Mouse (Mus musculus) left cerebral cortex, adult 8-10 months (tissue): Measurements from ENCODE around the gene Nrros. TPM values are rescaled to one million over a fixed set of nuclear protein-coding genes. Genes with fewer than 3 reads are reported as not detected.

Experiments
- DNase-seq, 2 experiments: peaks; one replicate each; pipeline ENCODE4 v3.0.0; 2022; ENCODE audit warnings: low spot score in 2 of 2
- total RNA-seq, 4 experiments: library from RNA; stranded (reverse); gene quantifications; 2 replicates each; pipeline ENCODE4 v1.2.4; 2022

The Nrros gene
- total RNA-seq, 4 experiments from 2014 or later, result 6.4 to 8.9 (median 8.6) TPM

DNA sequence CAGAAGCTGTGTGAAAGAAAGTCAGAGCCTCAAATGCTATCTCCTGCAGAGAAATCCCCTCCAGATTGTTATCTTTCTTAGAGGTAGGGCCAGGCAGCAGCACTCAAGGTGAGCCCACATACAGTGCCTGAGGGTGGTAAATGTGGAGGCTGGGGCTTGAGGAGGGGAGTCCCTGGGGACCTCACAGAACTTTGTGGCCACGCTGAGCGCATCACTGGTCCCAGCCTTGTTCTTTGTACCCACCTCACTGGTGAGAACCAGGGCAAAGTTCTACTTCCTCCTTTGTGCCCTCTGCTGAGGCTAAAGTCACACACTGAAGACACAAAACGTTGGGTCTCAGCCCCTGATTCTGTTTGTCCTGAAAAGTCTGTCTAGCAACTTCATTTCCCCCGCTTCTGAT, 2.0 kb downstream of the Nrros start:
- DNase-seq, result no peak

DNA sequence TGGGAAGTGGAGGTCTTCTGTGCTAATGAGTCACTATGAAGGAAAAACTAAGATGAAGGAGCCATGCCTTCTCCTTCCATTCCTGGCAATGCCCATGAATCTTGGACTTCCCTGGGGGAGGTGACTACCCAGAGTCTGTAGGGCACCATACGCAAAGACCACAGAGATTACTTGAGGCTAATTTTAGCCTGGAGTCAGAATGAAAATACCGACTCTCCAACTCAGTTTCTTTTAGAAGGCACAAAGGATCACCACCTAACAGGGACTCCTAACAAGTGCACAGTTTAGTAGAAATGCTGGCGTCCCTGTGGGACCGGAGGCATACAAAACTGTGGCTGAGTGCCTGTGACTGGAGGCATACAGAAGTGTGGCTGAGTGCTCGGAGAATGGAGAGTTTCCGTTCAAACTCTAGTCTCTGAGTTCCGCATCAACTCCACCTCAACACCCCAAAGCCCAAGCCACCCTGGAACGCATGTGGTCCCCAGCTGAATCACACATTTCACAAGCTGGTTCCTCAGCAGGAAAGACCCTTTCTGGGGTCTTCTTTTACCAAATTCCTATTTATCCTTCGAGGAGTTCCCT, 4.6 kb downstream of the Nrros start:
- DNase-seq, result no peak

DNA sequence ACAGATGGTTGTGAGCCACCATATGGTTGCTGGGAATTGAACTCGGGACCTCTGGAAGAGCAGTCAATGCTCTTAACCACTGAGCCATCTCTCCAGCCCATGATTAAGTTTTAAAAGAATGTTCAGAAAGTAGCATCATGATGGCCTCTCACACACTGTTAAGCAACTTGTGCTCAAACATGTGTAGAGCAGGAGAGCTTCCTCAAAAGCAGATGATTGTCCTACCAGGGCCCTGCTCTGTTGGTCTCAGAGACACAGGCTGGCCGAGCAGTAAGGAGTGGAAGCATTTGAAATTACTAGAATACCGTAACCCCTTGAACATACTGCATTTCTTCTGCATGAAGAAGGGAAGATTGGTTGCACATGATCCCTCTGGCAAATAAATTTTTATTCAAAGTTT, 6.4 kb downstream of the Nrros start:
- no peak for DNase-seq

DNA sequence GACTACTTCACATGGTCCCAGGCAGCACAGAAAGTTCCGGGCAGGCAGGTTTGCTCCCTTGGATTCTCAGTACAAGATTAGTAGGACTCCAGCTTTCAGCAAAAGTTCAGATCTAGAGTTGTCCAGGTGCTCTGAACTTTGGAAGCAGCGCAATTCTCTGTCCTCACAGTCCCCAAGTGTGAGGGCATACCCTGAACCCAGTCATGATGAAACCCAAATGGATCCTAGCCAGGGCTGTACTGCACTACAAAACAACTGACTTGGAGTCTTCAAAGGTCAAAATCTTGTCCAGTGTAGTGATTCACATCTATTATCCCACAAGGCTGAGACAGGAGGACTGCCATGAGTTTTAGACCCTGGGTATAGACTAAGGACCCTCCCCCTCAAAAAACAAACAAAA, 8.0 kb downstream of the Nrros start:
- no peak for DNase-seq

DNA sequence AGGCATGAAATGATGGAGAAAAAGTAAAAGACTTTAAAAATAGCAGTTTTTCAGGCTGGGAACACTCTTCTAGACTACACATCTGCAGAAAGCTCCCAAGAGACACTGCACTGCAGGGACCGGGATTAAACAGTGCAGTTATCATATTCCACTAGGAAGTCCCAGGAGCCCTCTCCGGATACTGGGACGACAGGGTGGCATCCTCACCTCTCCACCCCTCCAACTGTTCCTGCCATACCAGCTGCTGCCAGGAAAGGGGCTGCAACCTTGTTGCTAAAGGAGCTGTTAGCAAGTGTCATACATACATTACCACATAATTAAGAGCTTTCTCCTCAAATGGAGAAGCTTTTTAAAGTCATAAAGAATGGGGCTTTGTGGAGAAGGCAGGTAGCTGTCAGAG, 8.7 kb downstream of the Nrros start:
- no peak for DNase-seq

DNA sequence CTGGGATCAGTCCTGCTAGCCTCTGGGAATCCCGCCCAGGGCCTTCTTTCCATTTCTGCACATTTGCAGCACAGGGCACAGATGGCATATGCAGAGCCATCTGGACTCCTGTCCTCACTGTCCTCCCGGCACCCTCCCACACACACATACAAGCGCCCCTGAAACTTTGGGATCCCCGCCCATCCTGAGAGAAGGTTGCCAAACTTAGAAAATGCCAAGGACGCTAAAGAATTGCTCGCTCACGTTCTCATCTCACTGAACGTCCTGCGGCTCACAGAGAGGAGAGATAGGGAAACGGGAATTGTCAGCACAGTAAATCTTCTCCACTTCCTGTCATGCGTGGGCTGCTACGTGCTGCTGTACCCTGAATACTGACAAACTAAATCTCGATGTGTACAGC, 11.0 kb downstream of the Nrros start:
- peak; percentile 57 to 86 for DNase-seq

DNA sequence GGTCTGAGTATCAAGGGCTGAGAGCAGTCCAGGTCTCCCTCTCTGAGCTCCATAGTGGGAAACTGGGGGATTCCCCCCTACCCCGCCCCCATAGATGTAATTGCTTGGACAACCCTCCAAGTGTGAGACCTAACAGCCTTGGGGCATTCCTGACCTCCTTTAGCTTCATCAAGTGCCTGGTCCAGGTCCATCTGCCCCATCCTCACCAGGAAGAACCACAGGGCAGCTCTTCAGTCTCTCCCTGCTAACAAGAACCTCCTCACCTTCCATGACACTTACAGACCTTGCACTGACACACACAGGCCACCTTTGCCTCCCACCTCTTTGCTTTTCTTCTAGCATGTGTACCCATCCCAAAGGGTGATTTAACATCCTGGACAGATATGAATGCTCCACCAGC, 11.4 kb downstream of the Nrros start:
- DNase-seq, result no peak

DNA sequence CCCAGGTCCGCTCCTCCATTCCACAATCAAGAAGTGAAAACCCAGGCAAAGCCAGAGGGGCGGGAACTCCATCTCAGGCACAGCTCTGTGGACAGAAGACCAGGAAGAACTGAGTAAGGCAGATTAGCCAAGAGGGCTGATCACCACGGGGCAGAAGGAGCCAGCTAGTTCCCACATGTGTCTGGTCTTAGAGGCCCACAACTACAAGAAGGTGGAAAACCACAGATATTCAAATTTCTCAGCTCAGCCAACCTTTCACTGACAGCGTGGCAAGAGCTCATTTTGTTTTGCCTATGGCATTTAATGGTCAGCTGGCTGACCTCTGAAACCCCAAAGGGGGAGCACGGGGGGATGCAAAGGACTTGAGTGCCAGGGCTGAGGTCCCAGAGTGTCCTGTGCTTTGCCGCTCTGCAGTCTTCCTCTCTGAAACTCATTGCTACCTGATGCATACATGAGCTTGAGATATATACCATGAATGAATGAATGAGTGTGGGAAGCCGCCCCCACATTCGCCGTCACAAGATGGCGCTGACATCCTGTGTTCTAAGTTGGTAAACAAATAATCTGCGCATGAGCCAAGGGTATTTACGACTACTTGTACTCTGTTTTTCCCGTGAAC, 17.7 kb downstream of the Nrros start:
- DNase-seq, result no peak

DNA sequence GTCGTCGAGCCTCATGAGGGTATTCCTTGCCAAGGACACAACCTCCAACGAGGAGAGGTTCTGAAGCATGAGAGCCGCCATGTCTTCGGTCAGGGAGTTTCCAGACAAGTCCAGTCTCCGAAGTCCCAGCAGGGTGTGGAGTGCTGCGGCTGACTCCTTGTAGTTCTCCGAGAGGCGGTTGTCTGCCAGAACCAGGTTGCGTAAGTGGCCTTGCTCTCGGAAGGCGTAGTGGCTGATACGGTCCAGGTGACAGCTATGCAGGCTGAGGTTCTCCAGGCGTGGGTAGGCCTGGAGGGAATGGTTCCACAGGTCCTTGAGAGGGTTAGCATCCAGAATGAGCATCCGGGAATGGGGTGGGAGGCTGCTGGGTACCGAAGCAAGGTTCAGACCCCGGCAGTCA, 20.8 kb downstream of the Nrros start:
- no peak for DNase-seq

DNA sequence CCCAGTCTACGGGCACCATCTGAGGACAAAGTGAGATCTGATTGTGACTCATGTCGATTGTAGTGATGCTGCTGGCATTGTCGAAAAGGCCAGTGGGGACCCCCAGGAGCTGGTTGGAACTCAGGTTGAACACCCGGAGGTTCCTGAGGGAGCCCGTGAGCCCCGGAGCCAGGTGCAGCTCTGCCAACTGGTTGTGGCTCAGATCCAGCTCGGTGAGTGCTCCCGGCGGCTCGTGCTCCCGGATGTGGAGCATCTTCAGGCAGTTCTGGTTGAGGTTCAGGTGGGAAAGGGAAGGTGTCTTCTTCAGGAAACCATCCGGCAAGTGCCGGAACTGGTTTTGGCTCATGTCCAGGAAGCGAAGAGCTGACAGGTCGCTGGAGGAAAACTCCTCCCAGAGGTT, 21.6 kb downstream of the Nrros start:
- no peak for DNase-seq

DNA sequence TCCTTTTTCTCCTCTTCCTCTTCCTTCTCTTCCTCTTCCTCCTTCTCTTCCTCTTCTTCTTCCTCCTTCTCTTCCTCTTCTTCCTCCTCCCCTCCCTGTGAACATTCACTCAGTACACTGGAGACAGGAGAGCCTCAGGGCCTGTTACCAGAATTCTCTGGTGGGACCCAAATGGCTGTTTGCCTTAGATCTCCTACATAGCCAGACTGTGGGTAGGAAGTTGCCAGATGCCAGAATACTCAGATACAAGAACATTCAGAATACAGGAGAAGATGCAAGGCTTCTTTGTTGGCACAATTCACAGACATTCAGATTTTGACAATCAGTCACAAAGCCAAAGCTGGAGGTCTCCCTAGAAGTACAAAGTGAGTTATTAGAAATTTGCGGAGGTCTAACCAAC, 26.4 kb downstream of the Nrros start:
- peak in 1 of 2 experiments; percentile 52 for DNase-seq

DNA sequence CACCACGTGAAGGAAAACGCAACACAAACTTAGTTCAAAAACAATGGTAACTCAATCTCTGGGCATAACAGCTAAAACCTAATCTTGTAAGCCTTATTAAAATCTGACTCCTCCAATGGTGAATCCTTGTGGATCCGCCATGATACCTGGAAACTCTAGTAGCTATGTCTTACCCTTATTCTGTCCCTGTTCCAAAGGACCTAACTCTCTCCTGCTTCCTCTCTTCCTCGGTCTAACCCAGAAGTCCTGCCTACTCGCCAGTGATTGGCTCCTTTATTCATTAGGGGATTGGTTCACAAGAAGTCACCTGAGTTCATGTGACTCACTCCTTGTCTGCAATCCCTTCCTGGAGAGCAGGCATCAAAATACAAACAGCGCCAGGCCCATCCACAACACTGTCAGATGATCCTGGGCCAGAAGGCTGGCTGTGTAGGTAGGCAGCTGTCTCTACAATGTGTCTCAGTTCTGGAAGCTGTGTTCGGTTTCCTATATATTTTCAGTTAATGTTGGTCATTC, 29.5 kb downstream of the Nrros start:
- no peak for DNase-seq

DNA sequence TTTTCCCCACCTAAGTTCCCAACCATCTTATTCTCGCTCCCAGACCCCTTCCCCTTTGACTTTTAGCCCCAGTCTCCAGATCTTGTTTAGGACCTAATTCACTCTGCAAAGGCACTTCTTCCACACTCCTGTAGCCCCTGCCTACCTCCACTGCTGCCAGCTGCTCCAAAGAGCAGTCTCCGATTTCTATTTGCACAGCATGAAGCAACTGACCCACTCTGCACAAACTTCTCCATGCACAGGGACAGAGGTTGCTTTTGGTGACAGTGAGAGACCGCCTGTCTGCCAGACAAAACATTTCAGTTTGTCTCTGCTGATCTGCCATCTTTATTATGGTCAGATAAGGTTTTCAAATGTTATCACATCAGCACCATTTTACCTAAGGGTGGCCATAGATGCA, 32.2 kb downstream of the Nrros start:
- no peak for DNase-seq

DNA sequence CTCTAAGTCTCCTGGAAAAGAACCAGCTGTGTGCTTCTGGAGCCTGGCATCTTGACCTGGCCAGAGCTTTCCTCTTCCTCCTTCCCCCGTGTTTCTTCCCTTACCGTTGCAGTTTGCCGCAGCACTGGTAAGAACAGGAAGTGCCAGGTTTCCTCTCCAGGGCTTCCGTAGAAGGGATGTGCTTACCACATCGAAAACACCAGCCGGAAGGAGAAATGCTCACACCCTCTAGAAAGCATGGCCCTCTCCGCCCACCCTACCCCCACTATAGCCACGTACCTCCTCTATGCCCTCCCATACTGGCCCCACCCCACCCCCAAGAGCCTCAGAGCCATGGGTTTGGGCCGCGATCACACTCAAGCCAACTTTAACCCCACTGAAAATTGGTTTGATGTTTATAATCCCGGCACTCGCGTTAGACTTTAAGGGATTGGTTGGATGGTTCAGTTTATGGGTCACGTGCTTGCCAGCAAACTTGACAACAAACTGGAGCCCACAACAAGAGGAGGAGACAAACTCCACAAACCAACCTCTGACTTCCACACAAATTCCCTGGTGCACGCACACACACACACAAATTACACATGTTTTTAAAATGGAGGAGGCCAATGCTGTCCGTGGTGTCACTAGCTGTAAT, 35.1 kb downstream of the Nrros start:
- DNase-seq, result no peak

DNA sequence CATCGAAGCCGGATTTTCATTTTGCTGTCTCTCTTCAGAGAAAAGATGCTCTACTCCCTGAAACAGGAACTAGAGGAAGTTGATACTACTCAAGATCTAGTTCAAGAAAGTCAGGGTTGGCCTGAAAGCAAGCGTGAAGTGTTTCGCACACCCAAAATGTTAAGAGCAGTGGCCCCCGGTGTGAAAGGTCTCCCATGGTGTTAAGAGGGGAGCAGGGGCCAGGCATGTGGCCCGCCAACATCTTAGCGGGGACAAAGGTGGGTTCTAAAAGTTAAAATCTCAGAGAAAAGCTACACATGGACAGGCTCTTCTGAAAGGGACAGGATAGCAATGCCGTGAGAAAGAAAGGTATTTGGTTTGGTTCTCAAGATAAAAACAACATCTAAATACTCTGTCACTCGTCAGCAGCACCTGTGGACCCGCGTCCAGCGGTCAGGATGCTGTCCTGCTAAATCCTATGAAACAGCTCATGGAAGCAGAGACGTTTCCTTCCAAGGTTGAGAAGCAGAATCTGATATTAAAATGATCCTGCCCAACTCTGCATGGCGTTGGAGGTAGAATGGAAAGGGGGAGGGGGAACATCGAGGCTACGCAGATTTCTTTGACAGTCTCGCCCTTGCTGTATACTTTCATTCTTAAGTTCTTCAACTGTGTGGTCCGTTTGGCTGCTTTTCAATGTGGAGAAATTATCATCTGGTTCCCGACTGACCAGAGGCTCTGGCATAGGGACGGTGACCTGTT, 35.8 kb downstream of the Nrros start:
- DNase-seq, result no peak

DNA sequence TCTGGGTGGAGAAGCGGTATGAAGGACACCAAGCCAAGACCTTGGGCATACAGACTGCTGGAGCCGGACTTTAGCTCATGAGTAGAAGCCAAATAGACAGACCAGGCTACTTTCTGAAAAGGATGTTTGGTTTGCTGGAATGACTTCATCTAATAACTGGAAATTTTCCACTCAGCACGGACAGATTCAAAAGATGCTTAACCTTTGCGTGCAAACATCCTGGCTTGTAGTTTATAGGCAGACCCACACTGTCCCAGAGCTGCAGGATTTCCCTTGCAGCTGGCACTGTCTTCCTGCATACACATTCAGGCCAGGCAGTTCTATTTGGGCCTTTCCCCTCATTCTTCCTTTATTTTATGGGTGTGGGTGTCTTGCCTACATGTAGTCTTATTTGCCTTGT, 38.3 kb downstream of the Nrros start:
- DNase-seq, result no peak

DNA sequence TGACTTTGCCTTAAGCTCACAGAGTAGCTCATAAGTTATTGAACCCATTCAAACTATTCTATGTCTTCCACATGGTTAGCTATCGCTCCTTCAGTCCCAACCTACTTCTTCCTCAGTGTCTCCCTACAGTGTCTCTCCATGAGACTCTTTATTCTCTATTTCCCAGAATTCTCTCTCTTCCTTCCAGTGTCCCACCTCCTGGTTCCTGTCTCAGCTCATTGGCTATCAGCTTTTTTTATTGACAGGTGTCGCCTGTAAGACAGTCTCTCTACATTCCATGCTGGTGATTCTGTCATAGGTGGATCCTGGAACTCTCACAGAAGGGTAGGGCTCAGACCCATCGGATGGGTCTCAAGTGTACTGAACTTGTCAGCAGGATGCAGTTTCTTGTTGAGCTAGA, 40.0 kb downstream of the Nrros start:
- no peak for DNase-seq

DNA sequence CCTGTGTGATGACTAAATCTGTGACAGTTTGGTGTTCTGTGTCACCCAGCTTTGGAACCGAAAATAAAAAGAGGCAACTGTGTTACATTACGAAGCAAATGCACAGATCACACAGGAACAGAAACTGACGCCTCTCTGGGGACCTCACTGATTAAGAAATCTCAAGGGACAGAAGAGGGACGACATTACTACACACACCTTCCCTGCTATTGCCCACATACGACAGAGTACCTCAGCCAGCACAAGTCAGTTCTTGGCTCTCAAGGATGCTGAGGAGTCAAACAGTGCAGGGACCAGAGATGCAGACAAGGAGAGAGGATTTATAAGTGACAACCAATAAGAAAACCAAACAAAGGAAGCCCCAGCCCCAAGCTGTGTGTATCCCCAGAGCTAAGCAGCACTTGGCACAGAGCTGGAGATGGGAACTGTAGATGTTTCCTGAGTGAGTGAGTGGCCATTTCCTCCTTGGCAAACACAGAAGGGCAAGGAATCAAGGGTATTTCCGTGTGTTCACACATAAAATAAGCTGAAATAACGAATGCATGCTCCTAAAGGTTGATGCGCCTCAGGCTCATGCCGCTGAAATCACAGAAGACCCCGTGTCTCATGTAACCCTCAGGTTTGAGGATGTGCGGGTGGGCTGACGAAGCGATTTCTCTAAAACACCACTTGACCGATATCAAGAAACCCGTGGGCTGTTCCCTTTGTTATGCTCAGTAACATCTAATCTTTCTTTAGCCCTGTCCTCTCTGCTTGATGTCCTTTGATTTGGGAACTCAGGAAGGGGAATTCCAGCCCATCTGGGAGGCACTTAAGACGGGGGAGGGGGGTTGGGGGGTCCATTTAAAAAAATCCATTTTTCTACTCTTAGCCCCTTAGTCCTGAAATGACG, 40.7 kb downstream of the Nrros start:
- DNase-seq, result no peak

DNA sequence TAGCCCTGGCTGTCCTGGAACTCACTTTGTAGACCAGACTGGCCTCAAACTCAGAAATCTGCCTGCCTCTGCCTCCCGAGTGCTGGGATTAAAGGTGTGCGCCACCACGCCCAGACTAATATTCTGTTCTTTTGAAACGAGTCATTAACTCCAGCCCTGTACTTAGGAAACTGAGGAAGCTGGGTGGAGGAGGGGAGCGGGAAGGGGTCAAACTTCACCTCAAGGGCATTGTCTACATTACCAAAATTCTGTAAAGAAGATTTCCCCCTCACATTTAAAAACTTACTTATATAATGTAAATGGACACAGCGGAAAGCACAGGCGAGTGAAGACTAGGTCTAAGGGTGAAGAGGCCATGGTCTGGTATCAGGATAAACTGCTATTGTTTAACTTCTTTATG, 41.4 kb downstream of the Nrros start:
- no peak for DNase-seq

DNA sequence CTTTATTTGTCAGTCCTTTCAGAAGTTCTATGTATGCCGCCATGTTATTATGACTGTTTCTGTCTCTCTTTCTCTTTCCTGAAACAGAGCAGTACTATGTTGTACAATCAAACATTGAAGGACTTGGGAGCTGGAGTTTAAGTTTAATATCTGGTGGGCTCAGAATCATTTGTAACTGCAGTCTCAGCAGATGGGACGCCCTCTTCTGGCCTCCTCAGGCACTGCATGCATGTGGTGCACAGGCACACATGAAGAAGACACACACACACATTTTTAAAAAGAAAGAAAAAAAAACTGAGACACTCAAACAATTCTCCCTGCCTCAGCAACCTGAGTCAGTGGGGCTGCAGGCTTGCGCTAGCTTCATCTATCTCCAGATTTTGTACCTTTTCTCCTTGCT, 44.9 kb downstream of the Nrros start:
- DNase-seq, result no peak

DNA sequence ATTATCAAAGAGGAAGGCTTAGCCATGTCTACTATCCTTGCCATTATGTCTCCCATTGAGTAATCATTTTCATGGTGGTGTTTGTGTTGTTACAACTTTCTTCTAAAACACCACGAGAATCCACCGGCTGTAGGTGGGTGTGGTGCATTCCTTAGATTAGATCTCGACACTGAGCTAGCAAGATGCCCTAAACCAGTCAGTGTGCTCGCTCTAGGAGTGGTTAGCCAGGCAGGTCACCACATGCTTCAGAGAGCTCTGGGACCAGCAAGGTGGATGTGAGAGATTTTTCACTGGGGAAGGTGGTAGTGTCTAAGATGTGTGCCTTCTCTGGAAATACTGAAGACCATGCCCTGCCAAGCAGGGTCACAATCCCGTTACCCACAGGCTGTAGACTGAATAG, 49.2 kb downstream of the Nrros start:
- DNase-seq, result no peak
